Mouse (Mus musculus) embryo, embryonic 11.5 days (tissue): ENCODE data around the gene Tmco4.

ENCODE experiments used
- DNase-seq: peaks from one replicate; pipeline ENCODE4 v3.0.0-alpha.2; 2012; ENCODE audit warnings: low read depth, low spot score

The Tmco4 gene

DNA sequence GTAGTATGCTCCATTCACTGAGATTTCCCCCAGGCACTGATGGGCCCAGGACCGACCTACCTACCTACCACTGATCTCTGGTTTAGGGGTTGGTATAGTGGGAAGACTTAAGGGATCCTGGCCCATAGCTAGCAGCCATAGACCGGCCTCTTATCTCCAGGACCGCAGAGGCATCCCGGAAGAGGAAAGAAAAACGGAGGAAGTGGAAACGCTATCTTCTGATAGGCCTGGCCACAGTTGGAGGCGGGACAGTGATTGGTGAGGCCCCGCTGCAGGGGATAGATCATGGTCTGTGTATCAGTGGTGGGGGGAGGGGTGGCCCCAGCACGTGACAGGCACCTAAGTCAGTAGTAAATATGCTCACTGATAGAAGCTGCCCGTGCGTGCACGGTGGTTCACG is 46.7 kb downstream of the Tmco4 start:
- DNase-seq: no peak

DNA sequence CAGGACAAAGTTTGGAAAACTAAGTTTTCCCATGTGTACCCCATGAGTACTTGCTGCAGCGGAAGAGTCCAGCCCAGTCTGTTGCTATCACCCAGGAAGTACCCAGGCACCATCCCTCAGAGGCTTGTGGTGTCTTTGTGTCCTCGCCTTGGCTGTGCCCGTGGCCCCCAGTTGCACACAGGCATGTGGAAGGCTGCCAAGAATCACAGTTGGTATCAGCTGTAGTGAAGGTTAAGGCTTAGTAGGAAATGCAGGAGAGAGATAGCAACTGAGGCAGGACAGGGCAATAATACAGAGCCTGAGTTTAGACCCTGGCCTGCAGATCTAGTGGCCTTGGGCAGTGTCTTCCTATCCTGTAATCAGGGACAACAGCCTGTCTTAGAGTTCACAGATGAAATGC is 47.7 kb downstream of the Tmco4 start:
- no peak for DNase-seq

DNA sequence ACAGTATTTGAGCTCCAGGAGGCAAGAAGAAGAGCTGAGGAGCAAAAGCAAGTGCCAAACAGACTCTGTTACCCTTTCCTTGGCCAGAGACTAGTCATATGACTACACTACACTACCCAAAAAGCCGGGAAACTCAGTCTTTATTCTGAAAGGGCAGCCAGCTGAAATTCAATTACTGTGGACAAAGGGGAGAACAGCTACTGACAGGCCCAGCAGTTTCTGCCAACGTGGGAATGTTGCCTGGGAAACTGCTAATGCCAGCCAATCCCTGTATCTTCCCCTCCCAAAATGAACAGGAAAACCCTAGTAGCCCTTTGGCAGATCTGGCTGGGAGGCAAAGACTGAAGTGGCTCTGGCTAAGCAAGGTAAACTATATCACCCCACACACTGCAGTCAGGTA is 51.7 kb downstream of the Tmco4 start:
- no peak for DNase-seq

DNA sequence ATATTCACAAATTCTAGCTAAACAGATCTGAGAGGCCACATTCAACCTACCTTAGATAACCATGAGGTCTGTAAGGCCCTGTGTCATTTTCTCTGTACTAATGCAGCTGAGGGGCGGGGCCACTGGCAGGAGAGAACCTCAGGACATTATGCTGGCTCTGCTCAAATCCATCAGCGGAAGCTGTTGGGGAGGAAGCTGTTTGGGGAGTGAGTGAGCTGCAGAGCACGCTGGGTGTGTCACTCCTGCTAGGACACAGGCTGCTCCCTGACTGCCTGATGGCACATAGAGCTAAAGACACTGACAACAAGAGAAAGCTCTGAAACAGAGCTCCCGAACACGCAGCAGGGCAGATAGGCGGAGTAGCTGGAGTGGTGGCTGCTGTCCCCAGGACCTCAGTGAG is 58.0 kb downstream of the Tmco4 start:
- DNase-seq: no peak

DNA sequence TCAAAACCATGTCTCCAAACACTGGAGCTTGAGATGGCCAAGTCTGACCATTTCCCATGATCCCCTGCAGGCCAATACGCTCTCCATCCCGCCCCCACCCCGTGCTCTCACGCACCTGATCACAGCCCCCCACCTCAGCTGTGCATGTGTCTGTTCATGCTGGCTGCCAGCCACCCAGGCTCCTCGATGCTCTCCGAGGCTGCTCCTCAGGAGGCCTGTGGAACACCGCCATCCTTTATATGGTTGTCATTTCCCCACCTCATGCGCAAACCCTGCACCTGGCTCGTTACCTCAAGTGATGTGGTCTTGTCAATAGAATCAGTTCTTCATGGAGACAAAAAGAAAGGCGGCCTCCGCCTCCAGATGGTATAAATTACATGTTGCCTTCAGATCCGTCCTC is 59.8 kb downstream of the Tmco4 start:
- DNase-seq: no peak

DNA sequence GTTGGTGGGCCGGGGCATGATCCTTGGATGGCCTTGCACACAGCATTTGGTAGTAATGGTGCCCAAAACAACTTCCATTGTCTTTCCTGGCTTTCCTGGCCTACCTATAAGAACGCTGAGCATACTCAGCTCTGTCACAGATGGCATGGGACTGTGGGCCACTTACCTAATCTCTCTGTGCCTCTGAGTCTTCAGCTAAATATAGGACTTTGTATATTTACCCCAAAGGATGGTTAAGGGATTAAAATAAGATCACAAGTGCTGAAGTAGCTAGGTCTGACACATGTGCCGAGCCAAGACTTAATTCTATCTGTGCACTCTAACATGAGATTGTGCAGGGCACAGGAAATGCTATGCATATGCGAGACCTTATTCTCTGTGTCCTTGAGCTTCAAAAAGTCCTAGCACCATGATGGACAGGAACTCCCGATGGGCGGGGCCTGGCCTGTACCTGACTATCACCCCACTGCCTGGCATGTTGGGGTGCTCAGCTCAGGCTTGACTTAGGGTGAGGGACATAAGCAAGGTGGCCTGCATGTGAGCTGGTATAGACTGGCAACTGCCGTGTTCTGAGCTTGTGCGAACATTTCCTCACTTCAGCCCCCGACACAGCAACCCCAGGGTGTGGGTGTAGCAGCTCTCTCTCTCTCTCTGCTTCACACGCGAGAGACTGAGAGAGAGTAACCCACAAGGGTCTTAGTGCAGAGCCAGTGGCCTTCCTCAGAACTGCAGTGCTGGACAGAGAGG is 60.7 kb downstream of the Tmco4 start:
- no peak for DNase-seq

DNA sequence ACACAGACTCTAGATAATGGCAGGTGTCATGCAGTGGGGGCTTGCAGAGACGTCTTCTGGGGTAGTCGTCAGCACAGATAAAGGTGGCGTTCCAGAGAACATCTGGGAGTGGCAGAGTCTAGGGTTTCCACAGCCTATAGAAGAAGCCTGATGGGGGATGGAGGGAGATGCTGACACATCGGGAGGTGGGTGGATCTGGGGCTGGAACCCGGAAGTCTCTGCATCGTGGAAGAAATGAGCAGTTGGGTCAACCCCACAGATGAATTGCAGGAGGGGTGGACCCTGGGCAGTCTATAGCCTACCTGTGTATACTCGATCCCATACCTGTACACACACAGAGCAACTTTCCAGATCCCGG is 61.3 kb downstream of the Tmco4 start:
- DNase-seq: no peak

DNA sequence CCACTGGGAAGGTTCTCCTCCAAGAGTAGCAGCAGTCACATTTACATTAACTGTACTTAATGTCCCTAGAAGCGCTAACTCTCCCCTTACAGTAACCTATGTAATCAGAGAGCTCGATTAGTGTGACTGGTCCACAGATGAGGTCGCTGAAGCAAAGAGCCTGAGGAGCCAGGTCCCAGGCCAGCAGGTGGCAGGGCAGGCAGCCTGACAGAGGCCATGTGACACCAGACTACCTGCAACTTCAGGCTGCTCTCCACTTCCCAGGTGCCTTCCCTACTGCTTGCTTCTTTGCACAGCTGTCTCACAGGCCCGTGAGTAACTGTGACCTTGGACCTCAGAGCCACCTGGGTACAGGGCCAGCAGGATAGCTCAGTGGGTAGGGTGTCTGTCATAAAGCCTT is 61.9 kb downstream of the Tmco4 start:
- no peak for DNase-seq

DNA sequence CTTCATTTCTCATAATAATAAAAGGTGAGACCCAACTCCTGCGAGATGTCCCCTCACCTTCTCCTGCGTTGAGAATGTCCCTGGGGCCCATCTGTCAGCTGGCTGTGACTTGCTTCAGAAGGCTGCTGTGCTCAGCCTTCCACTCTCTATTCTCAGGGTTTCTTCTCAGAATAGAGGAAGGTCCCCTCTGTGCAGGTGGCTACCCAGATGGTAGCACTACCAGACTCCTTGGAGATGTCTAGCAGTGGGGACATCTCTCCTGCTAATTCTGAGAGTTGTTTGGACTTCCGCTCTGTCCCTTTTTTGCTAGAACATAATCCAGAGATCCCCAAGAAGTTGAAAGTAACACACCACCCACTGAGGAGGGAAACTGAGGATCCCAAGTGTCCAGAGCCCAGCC is 62.3 kb downstream of the Tmco4 start:
- DNase-seq: no peak

DNA sequence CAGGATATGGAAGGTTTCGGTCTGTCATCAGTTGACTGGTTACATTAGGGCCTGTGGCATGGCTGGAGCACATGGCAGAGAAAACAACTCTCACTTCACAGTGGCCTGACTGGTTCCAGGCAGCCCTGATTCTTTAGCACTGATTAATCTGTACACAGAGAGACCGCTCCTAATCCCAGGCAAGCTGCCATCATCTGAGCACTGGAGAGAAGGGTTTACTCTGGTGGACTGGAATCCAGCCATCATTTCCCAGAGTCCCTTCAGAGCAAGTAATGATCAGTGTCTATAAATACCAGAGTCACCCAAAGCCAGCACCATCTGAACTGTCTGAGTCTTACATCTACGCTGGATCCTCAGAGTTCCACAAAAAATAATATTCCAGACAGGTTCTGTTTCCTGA is 63.1 kb downstream of the Tmco4 start:
- no peak for DNase-seq

DNA sequence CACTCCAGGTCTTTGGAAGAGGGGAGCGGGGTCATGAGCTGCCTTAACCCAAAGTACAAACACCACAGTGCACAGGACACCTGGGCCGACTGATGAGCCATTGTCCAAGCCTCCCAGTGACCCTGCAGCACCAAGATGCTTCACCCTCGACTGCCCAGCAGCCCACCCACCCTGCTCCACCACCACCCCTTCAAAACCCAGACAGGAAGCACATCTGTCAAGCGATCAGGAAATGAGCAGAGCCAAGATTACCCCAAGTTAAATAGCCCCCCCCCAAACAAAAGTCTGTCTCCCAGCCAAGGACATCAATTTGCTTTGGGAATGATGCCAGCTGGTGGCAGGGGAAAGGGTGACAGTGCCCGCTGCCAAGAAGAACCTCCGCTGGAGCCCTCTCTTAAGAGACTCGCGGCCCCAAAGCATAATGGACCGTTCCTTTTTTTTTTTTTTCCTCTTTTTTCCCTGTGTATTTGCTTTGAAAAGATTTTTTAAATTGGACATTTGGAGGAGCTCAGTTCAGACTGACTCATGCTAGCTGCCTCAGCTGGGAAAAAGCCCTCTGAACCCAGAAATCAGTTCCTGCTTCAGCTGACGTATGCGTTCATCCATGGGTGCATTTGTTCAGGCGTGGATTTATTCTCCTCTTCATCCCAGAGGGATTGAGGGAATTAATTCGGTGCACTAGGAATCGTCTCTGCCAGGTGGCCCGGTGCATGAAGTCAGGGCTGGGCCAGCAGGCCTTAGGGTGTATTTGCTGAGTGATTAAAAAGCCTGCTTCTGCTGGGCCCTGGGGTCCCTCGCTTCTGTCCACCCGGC is 65.3 kb downstream of the Tmco4 start:
- no peak for DNase-seq

DNA sequence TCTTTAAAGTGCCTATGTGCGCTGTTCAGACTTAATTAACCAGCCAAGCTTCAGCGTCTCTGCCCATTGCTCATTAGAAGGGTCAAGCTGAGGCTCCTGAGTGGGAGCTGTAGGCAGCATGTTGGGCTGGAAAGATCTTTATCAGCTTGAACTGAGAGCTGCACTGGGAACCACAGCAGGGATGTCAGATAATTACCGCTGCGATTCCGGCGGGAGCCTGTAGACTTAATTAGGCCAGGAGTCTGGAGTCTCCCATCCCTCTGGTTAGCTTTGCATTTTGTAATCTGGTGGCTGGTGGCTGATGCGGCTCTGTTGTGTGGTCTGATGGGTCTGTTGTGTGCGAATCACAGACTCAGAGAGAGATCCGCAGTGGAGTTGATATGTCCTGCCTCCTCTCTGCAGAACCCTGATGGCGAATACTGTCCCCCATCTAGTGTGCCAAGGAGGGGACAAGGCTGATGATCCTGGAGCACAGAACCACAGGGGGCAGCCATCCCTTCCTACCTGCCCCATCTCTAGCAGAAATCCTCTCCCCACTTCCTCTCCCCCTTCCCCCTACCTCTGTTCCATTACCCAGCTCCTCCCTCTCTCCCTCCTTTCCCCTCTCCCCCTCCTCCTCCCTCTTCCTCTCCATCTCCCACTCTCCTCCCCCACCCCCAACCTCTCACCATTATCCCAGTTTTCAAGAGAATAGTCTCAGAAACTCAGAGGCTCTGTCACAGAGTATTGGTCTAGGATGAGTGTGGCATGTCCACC is 67.6 kb downstream of the Tmco4 start:
- no peak for DNase-seq

DNA sequence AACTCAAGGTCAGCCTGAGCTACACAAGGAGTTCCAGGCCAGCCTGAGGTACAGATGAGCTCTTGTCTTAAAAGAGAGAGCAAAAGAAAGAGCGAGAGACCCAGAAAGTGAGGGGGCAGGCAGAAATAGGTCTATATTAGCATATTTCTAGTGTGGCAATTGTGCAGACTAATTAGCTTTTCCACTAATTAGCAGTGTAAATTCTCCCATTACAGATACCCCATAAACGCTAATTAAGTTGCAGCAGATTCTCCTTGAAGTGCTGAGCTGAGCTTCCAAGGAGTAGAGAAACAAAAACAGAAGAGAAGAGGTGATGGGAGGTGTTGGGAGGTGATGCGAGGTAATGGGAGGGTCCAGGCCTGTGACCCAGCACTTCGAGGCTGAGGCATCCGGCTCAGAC is 69.9 kb downstream of the Tmco4 start:
- DNase-seq: no peak

DNA sequence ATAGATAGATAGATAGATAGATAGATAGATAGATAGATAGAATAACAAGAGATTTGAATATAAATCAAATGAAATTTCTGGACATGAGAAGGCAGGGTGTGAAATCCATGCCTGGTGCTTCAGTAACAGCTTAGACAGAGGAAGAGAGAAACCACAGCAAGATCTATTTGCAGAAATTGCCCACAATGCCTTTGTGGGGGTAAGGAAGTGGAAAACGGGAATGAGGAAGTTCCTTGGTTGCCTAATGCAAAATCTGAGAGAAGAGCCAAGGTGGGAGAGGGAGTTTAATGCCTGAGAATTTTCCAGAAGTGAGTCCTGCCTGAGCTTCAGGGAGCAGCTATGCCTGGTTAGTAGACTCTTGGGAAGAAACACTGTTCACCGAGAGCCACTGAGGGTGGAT is 70.9 kb downstream of the Tmco4 start:
- DNase-seq: no peak

DNA sequence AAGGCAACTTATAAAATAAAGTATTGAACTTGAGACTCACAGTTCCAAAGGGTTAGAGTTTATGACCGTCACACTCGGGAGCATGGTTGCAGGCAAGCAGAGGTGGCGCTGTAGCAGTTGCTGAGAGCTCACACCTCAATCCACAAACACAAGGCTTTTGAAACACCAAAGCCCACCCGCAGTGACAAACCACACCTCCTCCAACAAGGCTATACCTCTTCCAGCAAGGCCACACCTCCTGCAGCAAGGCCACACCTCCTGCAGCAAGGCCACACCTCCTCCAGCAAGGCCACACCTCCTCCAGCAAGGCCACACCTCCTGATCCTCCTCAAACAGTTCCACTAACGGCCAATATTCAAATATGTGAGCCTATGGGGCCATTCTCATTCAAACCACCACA is 71.9 kb downstream of the Tmco4 start:
- DNase-seq: no peak

DNA sequence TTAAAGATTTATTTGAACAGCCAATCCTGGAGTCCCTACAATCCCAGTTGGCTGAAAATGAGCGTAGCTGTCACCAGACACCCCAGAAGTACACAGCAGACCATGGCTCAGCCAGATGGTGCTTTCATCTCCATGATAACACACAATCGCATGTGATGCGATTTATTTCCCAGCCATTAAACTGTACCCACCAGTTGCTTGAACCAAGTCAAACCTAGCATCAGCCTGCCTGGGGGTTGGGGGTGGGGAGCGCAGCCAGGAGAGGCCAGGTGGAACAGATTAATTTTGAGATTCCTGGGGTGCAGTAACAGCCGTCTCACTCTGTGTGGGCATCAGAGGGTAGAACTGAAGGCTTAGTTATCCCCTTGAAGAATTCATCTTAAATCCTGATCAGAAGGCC is 73.7 kb downstream of the Tmco4 start:
- no peak for DNase-seq

DNA sequence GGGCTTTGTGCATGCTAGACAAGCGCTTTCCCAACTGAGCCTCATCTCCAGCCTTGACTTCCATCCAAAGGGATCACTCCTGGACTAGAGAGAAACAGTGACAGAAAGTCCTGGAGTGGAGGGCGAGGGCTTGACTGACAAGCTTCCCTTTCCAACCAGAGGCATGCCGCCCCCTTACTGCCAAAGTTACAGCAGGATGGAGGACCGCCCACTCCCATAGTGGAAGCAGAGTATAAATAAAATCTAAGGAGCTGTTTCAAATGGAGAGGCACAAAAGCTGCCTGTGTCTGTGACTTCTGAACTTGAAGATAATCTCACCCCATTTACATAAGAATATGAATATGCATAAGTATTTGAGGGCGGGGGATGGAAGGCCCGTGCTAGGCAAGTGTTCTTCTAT is 75.8 kb downstream of the Tmco4 start:
- no peak for DNase-seq

DNA sequence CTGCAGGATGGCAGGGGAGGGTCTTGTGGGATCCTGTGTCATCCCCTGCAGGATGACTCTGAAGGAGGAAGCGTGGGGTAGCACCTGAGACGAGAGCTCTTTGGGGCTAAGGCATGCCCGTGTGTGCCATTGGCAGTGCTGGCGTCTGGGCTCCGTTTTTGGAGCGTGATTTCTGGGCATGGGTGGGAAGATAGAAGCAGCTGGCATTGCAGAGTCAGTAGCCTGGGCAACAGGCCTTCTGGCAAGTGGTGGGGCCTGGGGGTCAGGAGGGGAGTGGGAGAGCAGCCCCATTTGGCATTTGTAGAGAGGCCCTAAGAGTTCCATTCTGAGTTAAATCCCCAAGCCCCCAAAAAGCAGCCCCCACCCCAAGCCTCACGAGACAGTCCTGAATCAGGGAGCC is 80.1 kb downstream of the Tmco4 start:
- DNase-seq: no peak

DNA sequence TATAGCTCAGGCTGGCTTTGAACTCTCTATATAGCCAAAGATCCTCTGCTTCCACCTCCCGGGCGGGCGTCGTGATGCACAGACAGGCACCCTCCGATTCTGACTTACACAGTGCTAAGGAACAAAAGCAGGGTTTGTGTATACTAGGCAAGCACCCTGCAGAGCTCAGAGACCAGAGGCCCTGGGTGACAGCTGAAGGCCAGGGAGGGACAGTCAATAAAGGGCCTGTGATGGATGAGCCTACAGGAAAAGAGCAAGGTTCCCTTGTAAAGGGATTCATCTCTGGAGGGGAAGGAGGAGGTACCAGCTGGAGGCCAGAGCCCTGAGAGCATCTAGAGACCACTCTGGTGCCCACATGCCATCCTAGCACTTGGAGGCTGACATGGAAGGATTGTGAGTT is 80.7 kb downstream of the Tmco4 start:
- DNase-seq: no peak

DNA sequence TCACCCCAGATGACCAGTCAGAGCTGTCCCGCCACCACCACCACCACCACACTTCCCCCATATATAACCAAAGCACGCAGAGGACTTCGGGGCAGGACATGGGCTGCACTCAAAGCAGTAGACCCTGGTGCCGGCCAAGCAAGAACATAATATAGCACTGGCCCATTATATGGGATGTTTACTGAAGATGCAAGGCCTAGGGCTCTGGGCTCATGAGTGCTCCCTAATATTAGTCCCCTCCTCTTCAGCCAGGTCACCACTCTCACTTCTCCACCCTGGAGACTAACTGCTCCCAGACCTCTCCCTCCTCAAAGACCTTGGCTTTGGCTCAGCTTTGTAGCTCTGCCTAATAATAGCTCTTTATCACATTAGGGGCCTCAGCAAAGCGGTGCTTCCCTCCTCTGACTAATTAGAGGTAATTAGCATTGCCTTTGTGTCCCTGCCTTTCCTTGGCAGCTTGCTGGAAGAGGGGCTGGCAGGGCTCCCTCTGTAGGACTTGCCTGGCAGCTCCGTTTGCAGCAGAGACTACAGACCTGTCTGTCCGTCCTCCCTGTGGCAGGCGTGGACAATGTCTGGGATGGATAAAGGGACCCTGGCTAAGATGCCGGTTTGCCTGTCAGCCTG is 81.7 kb downstream of the Tmco4 start:
- no peak for DNase-seq

DNA sequence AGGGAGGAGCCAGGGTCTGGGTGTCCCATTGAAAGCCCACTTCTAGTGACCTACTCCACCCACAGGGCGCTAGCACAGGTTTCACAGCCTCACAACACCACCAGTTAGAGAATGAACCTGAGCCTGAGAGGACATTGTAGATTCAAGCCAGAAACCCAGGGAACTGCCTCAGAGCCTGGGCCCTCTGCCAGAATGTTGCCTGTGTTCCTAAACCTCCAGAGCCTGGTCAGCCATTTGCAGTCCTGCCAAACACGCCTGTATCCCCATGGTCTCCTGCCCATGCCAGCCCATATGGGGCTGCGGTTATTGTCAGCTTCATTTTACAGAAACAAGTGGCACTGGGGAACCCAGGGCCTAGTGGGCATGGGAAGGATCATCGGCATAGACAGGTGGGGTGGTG is 82.6 kb downstream of the Tmco4 start:
- no peak for DNase-seq

DNA sequence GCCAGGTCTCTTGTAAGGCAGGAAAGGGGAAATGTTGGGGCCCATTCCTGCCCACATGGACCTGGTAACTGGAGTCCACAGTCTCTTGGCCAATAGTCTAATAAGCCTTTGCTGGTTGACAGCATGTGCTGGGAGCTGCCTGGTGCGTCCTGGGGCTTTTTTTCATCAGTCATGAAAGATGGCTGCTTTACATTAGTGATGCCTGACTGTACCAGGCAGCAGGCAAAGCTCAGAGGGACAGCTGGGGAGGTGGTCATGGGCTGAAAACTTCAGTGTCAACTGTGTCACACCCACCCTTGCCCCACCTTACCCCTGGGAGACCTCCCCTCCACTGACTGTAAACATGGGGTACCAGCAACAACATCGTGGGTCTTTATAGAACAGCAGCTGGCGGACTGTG is 83.1 kb downstream of the Tmco4 start:
- DNase-seq: no peak
